Mouse (Mus musculus) ovary, postnatal 14 days (tissue): ENCODE results near the gene Dop1b.

Experiments used
- DNase-seq: peaks from one replicate; pipeline ENCODE4 v3.0.0; 2022; ENCODE audit warnings: low spot score

Dop1b gene

GRCm38 (mm10) chr16:93712966-93713365, 1.3 kb downstream of the Dop1b start:
- DNase-seq, result no peak

- no peak for DNase-seq
Observed at GRCm38 (mm10) chr16:93714426-93714825, 2.7 kb downstream of the Dop1b start.

- DNase-seq, result no peak
Observed at GRCm38 (mm10) chr16:93715826-93716225, 4.1 kb downstream of the Dop1b start.

- DNase-seq, result peak; percentile 58
Observed at GRCm38 (mm10) chr16:93717299-93717703, 5.6 kb downstream of the Dop1b start.

GRCm38 (mm10) chr16:93721771-93722170, 10.1 kb downstream of the Dop1b start:
- no peak for DNase-seq

GRCm38 (mm10) chr16:93722476-93722875, 10.8 kb downstream of the Dop1b start:
- DNase-seq, result no peak

GRCm38 (mm10) chr16:93725417-93726144, 13.9 kb downstream of the Dop1b start:
- DNase-seq, result no peak

- DNase-seq, result no peak
Observed at GRCm38 (mm10) chr16:93726186-93726585, 14.5 kb downstream of the Dop1b start.

GRCm38 (mm10) chr16:93728676-93729075, 17.0 kb downstream of the Dop1b start:
- DNase-seq, result no peak

- DNase-seq, result no peak
Observed at GRCm38 (mm10) chr16:93729801-93730721, 18.4 kb downstream of the Dop1b start.

GRCm38 (mm10) chr16:93731310-93731709, 19.6 kb downstream of the Dop1b start:
- DNase-seq, result no peak

- DNase-seq, result no peak
Observed at GRCm38 (mm10) chr16:93732875-93733569, 21.3 kb downstream of the Dop1b start.

GRCm38 (mm10) chr16:93739251-93739650, 27.5 kb downstream of the Dop1b start:
- DNase-seq, result no peak

GRCm38 (mm10) chr16:93742903-93743302, 31.2 kb downstream of the Dop1b start:
- DNase-seq, result no peak

- no peak for DNase-seq
Observed at GRCm38 (mm10) chr16:93744049-93744490, 32.4 kb downstream of the Dop1b start.

- no peak for DNase-seq
Observed at GRCm38 (mm10) chr16:93744804-93745340, 33.2 kb downstream of the Dop1b start.

- DNase-seq, result no peak
Observed at GRCm38 (mm10) chr16:93746397-93746796, 34.7 kb downstream of the Dop1b start.

- DNase-seq, result no peak
Observed at GRCm38 (mm10) chr16:93746957-93747356, 35.3 kb downstream of the Dop1b start.

GRCm38 (mm10) chr16:93747421-93747820, 35.7 kb downstream of the Dop1b start:
- DNase-seq, result no peak

- DNase-seq, result no peak
Observed at GRCm38 (mm10) chr16:93749147-93749910, 37.6 kb downstream of the Dop1b start.

GRCm38 (mm10) chr16:93750464-93750863, 38.8 kb downstream of the Dop1b start:
- no peak for DNase-seq
